Mouse (Mus musculus): ENCODE measurements around the gene Farp1. TPM values are rescaled to one million over a fixed set of nuclear protein-coding genes. Genes with fewer than 3 reads are reported as not detected.

Farp1 gene
- polyA plus RNA-seq, 1 experiment from 2014 or later: 22.4 TPM

GRCm38 (mm10) chr14:121270490-121270889 lies 235.5 kb downstream of the Farp1 start:
- Histone ChIP-seq H3K27ac (ENCODE audit: low read depth, low read length) (no peak overlapping the region), H3K4me1 (ENCODE audit: control insufficient read depth, insufficient read depth, low read length) (no peaks in the 10 kb centered on the region), H3K4me2 (no peak overlapping the region), H3K27me3 (ENCODE audit: control insufficient read depth, insufficient read depth, low read length) (no peaks in the 10 kb centered on the region), H3K4me3 (ENCODE audit: low read depth, low read length) (no peak overlapping the region), H3K9me3 (ENCODE audit: control insufficient read depth, low read length) (no peaks in the 10 kb centered on the region), H3K9ac (ENCODE audit: low read length) (no peak overlapping the region), H3K36me3 (ENCODE audit: control insufficient read depth, insufficient read depth, low read length) (peaks cover 4% of the 10 kb centered on the region; the same call in 1 of the 2 replicates)
- no peak for DNase-seq (ENCODE audit: low spot score, missing footprints)
- 87% methylated on average over 6 of the region's 6 CpGs for WGBS
- ATAC-seq (ENCODE audit: low FRiP score): no peak

DNA sequence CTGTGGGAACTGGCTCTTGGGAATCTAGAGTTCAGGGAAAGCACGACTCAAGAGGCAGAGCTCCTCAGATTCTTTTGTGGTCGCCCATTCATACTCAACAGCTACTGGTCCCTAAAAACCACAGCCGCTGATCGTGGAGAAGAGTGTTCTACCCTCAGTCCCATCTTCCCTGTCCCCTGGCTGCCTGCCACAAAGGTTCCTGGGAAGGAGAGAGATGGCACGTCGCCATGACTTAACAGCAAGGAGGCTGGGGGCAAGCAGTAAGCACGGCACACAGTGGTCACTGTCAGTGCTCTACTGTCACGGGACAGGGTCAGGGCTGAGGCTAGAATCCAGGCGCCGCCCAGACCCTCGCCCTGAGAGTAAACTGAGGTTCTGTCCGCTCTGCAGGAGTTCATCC lies 240.0 kb downstream of the Farp1 start:
- ATAC-seq (ENCODE audit: low FRiP score): no peak
- H3K4me1 ChIP-seq (ENCODE audit: control insufficient read depth, insufficient read depth, low read length): no peaks in the 10 kb centered on the region
- DNase-seq (ENCODE audit: low spot score, missing footprints): no peak
- no peak overlapping the region for H3K4me2 ChIP-seq
- no peaks in the 10 kb centered on the region for H3K27me3 ChIP-seq (ENCODE audit: control insufficient read depth, insufficient read depth, low read length)
- no peaks in the 10 kb centered on the region for H3K9me3 ChIP-seq (ENCODE audit: control insufficient read depth, low read length)
- H3K9ac ChIP-seq (ENCODE audit: low read length): no peak overlapping the region
- no peak overlapping the region for H3K27ac ChIP-seq (ENCODE audit: low read depth, low read length)
- H3K4me3 ChIP-seq (ENCODE audit: low read depth, low read length): no peak overlapping the region
- H3K36me3 ChIP-seq (ENCODE audit: control insufficient read depth, insufficient read depth, low read length): peaks cover 4% of the 10 kb centered on the region; the same call in 1 of the 2 replicates
- WGBS: 90% methylated on average over 12 of the region's 12 CpGs

- no peak overlapping the region for H3K9ac ChIP-seq (ENCODE audit: low read length)
- WGBS: 90% methylated on average over 10 of the region's 10 CpGs
- DNase-seq (ENCODE audit: low spot score, missing footprints) (no peak), ATAC-seq (ENCODE audit: low FRiP score) (no peak)
- H3K27me3 ChIP-seq (ENCODE audit: control insufficient read depth, insufficient read depth, low read length): no peaks in the 10 kb centered on the region
- H3K4me3 ChIP-seq (ENCODE audit: low read depth, low read length): no peak overlapping the region
- no peaks in the 10 kb centered on the region for H3K9me3 ChIP-seq (ENCODE audit: control insufficient read depth, low read length)
- peaks cover 4% of the 10 kb centered on the region; the same call in 1 of the 2 replicates for H3K36me3 ChIP-seq (ENCODE audit: control insufficient read depth, insufficient read depth, low read length)
- no peaks in the 10 kb centered on the region for H3K4me1 ChIP-seq (ENCODE audit: control insufficient read depth, insufficient read depth, low read length)
- no peak overlapping the region for H3K27ac ChIP-seq (ENCODE audit: low read depth, low read length)
- no peak overlapping the region for H3K4me2 ChIP-seq
Measured at GRCm38 (mm10) chr14:121276016-121276415, 241.0 kb downstream of the Farp1 start.

DNA sequence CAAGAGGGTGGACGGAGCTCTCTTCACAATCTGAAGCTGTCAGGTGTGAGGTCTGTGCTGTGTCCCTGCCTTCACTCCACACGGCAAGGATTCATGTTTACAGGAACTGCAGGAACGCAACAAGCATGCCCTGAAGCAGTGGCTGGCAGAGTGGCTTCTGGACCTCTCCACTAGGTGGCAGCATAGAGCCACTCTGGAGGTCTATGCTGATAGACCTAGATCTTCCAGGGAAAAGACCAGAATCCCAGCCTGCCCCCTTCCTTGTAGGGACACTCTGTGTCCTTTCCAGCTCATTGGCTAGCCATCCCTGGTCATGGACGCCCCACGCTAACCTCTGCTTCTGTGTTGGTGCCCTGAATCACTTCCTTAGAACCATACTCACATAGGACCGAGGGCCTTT lies 244.1 kb downstream of the Farp1 start:
- Histone ChIP-seq H3K4me2 (no peak overlapping the region), H3K4me1 (ENCODE audit: control insufficient read depth, insufficient read depth, low read length) (no peaks in the 10 kb centered on the region), H3K27ac (ENCODE audit: low read depth, low read length) (no peak overlapping the region), H3K27me3 (ENCODE audit: control insufficient read depth, insufficient read depth, low read length) (no peaks in the 10 kb centered on the region), H3K9ac (ENCODE audit: low read length) (no peak overlapping the region), H3K9me3 (ENCODE audit: control insufficient read depth, low read length) (no peaks in the 10 kb centered on the region), H3K36me3 (ENCODE audit: control insufficient read depth, insufficient read depth, low read length) (0 out of 2 replicates have a peak, but pooled peaks cover 3% of the 10 kb centered on the region), H3K4me3 (ENCODE audit: low read depth, low read length) (no peak overlapping the region)
- ATAC-seq (ENCODE audit: low FRiP score) (peak; percentile 79), DNase-seq (ENCODE audit: low spot score, missing footprints) (peak; percentile 98)
- WGBS: 35% methylated on average over 6 of the region's 6 CpGs

GRCm38 (mm10) chr14:121280601-121281335 lies 245.8 kb downstream of the Farp1 start:
- Histone ChIP-seq H3K36me3 (ENCODE audit: control insufficient read depth, insufficient read depth, low read length) (0 out of 2 replicates have a peak, but pooled peaks cover 3% of the 10 kb centered on the region), H3K4me2 (no peak overlapping the region), H3K9me3 (ENCODE audit: control insufficient read depth, low read length) (no peaks in the 10 kb centered on the region), H3K27me3 (ENCODE audit: control insufficient read depth, insufficient read depth, low read length) (no peaks in the 10 kb centered on the region), H3K9ac (ENCODE audit: low read length) (no peak overlapping the region), H3K4me1 (ENCODE audit: control insufficient read depth, insufficient read depth, low read length) (no peaks in the 10 kb centered on the region), H3K4me3 (ENCODE audit: low read depth, low read length) (no peak overlapping the region), H3K27ac (ENCODE audit: low read depth, low read length) (no peak overlapping the region)
- DNase-seq (ENCODE audit: low spot score, missing footprints) (no peak), ATAC-seq (ENCODE audit: low FRiP score) (no peak)
- WGBS: 90% methylated on average over 16 of the region's 16 CpGs

- Histone ChIP-seq H3K4me1 (ENCODE audit: control insufficient read depth, insufficient read depth, low read length) (no peaks in the 10 kb centered on the region), H3K9ac (ENCODE audit: low read length) (no peak overlapping the region), H3K27me3 (ENCODE audit: control insufficient read depth, insufficient read depth, low read length) (no peaks in the 10 kb centered on the region), H3K27ac (ENCODE audit: low read depth, low read length) (no peak overlapping the region), H3K9me3 (ENCODE audit: control insufficient read depth, low read length) (no peaks in the 10 kb centered on the region), H3K4me2 (no peak overlapping the region), H3K4me3 (ENCODE audit: low read depth, low read length) (no peak overlapping the region), H3K36me3 (ENCODE audit: control insufficient read depth, insufficient read depth, low read length) (0 out of 2 replicates have a peak, but pooled peaks cover 3% of the 10 kb centered on the region)
- ATAC-seq (ENCODE audit: low FRiP score) (no peak), DNase-seq (ENCODE audit: low spot score, missing footprints) (no peak)
Measured at GRCm38 (mm10) chr14:121281336-121281710, 246.3 kb downstream of the Farp1 start.

DNA sequence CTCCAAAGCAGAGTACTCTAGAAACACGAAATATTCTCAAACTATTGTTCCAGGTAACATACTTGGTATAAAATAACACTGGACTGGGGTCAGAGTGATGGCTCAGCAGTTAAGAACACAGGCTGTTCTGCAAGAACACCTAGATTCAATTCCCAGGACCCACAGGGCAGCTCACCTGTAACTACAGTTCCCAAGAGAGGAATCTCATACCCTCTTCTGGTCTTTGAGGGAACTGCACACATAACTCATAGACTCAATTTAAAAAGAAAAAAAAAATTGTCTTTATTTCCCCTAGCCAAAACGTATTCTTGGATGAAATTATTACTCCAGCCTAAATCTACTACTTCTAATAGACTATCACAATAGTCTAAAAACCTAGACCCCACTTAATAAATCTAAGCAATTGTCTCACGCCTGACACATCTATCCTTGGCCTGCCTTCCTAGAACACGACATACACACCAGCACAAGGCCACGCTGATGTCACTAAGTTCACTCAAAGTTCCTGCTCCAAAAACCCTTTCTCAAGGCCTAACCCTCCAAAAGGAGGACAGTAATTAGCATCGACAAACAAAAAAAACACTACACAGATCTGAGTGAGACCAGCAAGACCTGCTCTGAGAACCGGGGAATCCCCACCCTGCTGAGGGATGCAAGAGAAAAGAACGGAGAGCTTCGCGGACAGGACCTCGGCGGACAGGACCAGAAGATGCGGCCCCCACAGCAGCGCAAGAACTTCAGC lies 250.6 kb downstream of the Farp1 start:
- Histone ChIP-seq H3K27me3 (ENCODE audit: control insufficient read depth, insufficient read depth, low read length) (no peaks in the 10 kb centered on the region), H3K4me2 (no peak overlapping the region), H3K9ac (ENCODE audit: low read length) (no peak overlapping the region), H3K27ac (ENCODE audit: low read depth, low read length) (no peak overlapping the region), H3K4me1 (ENCODE audit: control insufficient read depth, insufficient read depth, low read length) (no peaks in the 10 kb centered on the region), H3K4me3 (ENCODE audit: low read depth, low read length) (no peak overlapping the region), H3K36me3 (ENCODE audit: control insufficient read depth, insufficient read depth, low read length) (peaks cover 8% of the 10 kb centered on the region), H3K9me3 (ENCODE audit: control insufficient read depth, low read length) (no peaks in the 10 kb centered on the region)
- ATAC-seq (ENCODE audit: low FRiP score) (no peak), DNase-seq (ENCODE audit: low spot score, missing footprints) (no peak)
- WGBS: 95% methylated on average over 14 of the region's 14 CpGs

- H3K4me2 ChIP-seq: no peak overlapping the region
- H3K9me3 ChIP-seq (ENCODE audit: control insufficient read depth, low read length): no peaks in the 10 kb centered on the region
- H3K4me1 ChIP-seq (ENCODE audit: control insufficient read depth, insufficient read depth, low read length): no peaks in the 10 kb centered on the region
- 91% methylated on average over 8 of the region's 8 CpGs for WGBS
- H3K27ac ChIP-seq (ENCODE audit: low read depth, low read length): no peak overlapping the region
- no peak overlapping the region for H3K9ac ChIP-seq (ENCODE audit: low read length)
- no peaks in the 10 kb centered on the region for H3K27me3 ChIP-seq (ENCODE audit: control insufficient read depth, insufficient read depth, low read length)
- H3K4me3 ChIP-seq (ENCODE audit: low read depth, low read length): no peak overlapping the region
- DNase-seq (ENCODE audit: low spot score, missing footprints) (no peak), ATAC-seq (ENCODE audit: low FRiP score) (no peak)
- peaks cover 13% of the 10 kb centered on the region for H3K36me3 ChIP-seq (ENCODE audit: control insufficient read depth, insufficient read depth, low read length)
Measured at GRCm38 (mm10) chr14:121291881-121292280, 256.9 kb downstream of the Farp1 start.

DNA sequence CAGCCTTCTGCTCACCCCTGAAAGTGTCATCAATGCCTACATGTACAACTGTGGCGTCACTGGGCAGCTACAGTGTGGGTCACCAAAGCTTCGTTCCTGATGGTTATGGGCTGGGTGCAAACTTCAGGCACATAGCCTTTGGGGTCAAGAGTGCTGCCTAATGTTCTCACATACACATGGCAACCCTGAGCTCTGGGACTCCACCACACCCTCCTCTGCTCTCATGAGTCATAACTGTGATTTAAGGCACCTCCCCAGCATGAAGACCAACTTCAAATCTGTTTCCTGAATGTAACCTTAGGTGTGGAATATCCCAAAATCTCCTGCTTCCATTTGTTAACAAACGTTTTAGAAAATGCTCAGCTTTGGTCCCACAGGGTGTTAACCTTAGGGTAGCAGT lies 257.4 kb downstream of the Farp1 start:
- Histone ChIP-seq H3K4me3 (ENCODE audit: low read depth, low read length) (no peak overlapping the region), H3K4me1 (ENCODE audit: control insufficient read depth, insufficient read depth, low read length) (no peaks in the 10 kb centered on the region), H3K27ac (ENCODE audit: low read depth, low read length) (no peak overlapping the region), H3K4me2 (no peak overlapping the region), H3K27me3 (ENCODE audit: control insufficient read depth, insufficient read depth, low read length) (no peaks in the 10 kb centered on the region), H3K36me3 (ENCODE audit: control insufficient read depth, insufficient read depth, low read length) (peaks cover 15% of the 10 kb centered on the region), H3K9ac (ENCODE audit: low read length) (no peak overlapping the region), H3K9me3 (ENCODE audit: control insufficient read depth, low read length) (no peaks in the 10 kb centered on the region)
- DNase-seq (ENCODE audit: low spot score, missing footprints): no peak
- ATAC-seq (ENCODE audit: low FRiP score): no peak
- 90% methylated on average over 3 of the region's 3 CpGs for WGBS

Measured in midbrain, embryonic 11.5 days (tissue).